Mouse (Mus musculus) midbrain, embryonic 14.5 days (tissue): ENCODE data around the gene Ube2g2. TPM values are rescaled to one million over a fixed set of nuclear protein-coding genes. Genes with fewer than 3 reads are reported as not detected.

Experiments used
- ATAC-seq: fragments of 200-750 bp; cut with Nextera tagmentation; 2 replicates; pipeline ENCODE4 v1.8.0; 2017; ENCODE audit warnings: moderate number of reproducible peaks, moderate library complexity; ENCODE audit not compliant: low FRiP score, low TSS enrichment
- DNase-seq: peaks from one replicate; pipeline ENCODE4 v3.0.0-alpha.2; 2015
- H3K27ac ChIP-seq: fragments of 300-500 bp; sonication (generic); replicated peaks from 2 replicates; pipeline ENCODE4 v1.5.1; 2014; ENCODE audit warnings: mild to moderate bottlenecking, low read depth, low read length, moderate library complexity
- H3K27me3 ChIP-seq: fragments of 300-500 bp; sonication (generic); 2 replicates; pipeline ENCODE4 v1.6.1; 2014; ENCODE audit warnings: low read length, control low read depth, mixed read lengths; ENCODE audit not compliant: control insufficient read depth, insufficient read depth
- H3K36me3 ChIP-seq: fragments of 300-500 bp; sonication (generic); 2 replicates; pipeline ENCODE4 v1.6.1; 2014; ENCODE audit warnings: low read length, control low read depth; ENCODE audit not compliant: control insufficient read depth, insufficient read depth
- H3K4me1 ChIP-seq: fragments of 300-500 bp; sonication (generic); 2 replicates; pipeline ENCODE4 v1.6.1; 2014; ENCODE audit warnings: mild to moderate bottlenecking, antibody characterized with exemption, low read length, control low read depth; ENCODE audit not compliant: control insufficient read depth, insufficient read depth
- H3K4me2 ChIP-seq: fragments of 300-500 bp; sonication (generic); 2 replicates; pipeline ENCODE4 v1.6.1; 2014; ENCODE audit warnings: mild to moderate bottlenecking, low read length, moderate library complexity
- H3K4me3 ChIP-seq: fragments of 300-500 bp; sonication (generic); replicated peaks from 2 replicates; pipeline ENCODE4 v1.5.1; 2014; ENCODE audit warnings: low read depth, low read length
- H3K9ac ChIP-seq: fragments of 300-500 bp; sonication (generic); replicated peaks from 2 replicates; pipeline ENCODE4 v1.6.1; 2014; ENCODE audit warnings: mild to moderate bottlenecking, low read length, moderate library complexity
- H3K9me3 ChIP-seq: fragments of 300-500 bp; sonication (generic); 2 replicates; pipeline ENCODE4 v1.6.1; 2016; ENCODE audit warnings: low read length, control low read depth, mixed read lengths; ENCODE audit not compliant: control insufficient read depth
- WGBS: fragments of 180-500 bp; shearing (Covaris S2); extraction: QIAGEN DNeasy Blood & Tissue Kit; methylation state at CpG from one replicate; pipeline ENCODE4 v1.1.7; 2014; 5-methylcytosine and 5-hydroxymethylcytosine counted together
- polyA plus RNA-seq: library from polyadenylated mRNA; unstranded; fragments of >200 nt; fragmentation: Nextera tagmentation; extraction: Ambion mirVana; gene quantifications from 2 replicates; pipeline ENCODE4 v1.2.1, GENCODE M21; 2014

Gene Ube2g2
- polyA plus RNA-seq, 1 experiment from 2014 or later, result 55.6 TPM

- Histone ChIP-seq H3K9ac (no peak overlapping the region), H3K27me3 (no peaks in the 10 kb centered on the region), H3K4me1 (no peaks in the 10 kb centered on the region), H3K36me3 (peaks cover 57% of the 10 kb centered on the region), H3K4me2 (no peak overlapping the region), H3K27ac (no peak overlapping the region), H3K9me3 (no peaks in the 10 kb centered on the region), H3K4me3 (no peak overlapping the region)
- DNase-seq (no peak), ATAC-seq (no peak)
- 93% methylated on average over 5 of the region's 5 CpGs for WGBS
These were observed 23.5 kb downstream of the Ube2g2 start for GRCm38 (mm10) chr10:77645571-77645970.

- no peaks in the 10 kb centered on the region for H3K27me3 ChIP-seq
- no peak overlapping the region for H3K4me2 ChIP-seq
- no peaks in the 10 kb centered on the region for H3K4me1 ChIP-seq
- 72% methylated on average over 1 of the region's 1 CpGs for WGBS
- peaks cover 41% of the 10 kb centered on the region for H3K36me3 ChIP-seq
- ATAC-seq (no peak), DNase-seq (no peak)
- H3K9me3 ChIP-seq, result no peaks in the 10 kb centered on the region
- no peak overlapping the region for H3K4me3 ChIP-seq
- H3K27ac ChIP-seq, result no peak overlapping the region
- no peak overlapping the region for H3K9ac ChIP-seq
These were observed 25.4 kb downstream of the Ube2g2 start for GRCm38 (mm10) chr10:77647461-77647860.

DNA sequence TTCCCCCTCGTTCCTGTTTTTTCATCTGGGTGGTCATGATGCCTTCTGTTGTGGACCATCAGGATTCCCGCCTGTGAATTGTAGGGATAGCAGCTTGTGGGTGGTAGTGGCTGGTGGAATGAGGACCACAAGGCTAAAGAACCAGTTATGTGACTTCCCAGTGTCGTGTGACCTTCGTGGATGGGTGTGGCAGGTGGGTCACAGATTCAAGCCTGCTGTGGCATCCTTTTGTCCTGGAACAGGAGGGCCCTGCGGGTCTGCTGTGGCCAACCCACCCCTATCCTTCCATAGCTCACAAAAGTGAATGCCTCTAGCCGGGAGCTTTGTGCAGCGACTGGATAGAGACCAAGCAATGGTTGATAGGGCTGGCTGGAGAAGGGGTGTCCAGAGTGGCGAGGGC is 25.8 kb downstream of the Ube2g2 start:
- Histone ChIP-seq H3K4me3 (no peak overlapping the region), H3K27ac (no peak overlapping the region), H3K9me3 (no peaks in the 10 kb centered on the region), H3K4me2 (no peak overlapping the region), H3K4me1 (no peaks in the 10 kb centered on the region), H3K27me3 (no peaks in the 10 kb centered on the region), H3K36me3 (peaks cover 38% of the 10 kb centered on the region), H3K9ac (no peak overlapping the region)
- 85% methylated on average over 8 of the region's 8 CpGs for WGBS
- ATAC-seq, result no peak
- no peak for DNase-seq

GRCm38 (mm10) chr10:77652046-77652445 is 30.0 kb downstream of the Ube2g2 start:
- Histone ChIP-seq H3K9me3 (no peaks in the 10 kb centered on the region), H3K4me2 (no peak overlapping the region), H3K27ac (no peak overlapping the region), H3K27me3 (no peaks in the 10 kb centered on the region), H3K9ac (no peak overlapping the region), H3K4me1 (no peaks in the 10 kb centered on the region), H3K4me3 (no peak overlapping the region), H3K36me3 (no peaks in the 10 kb centered on the region)
- ATAC-seq, result no peak
- no peak for DNase-seq
- 89% methylated on average over 9 of the region's 9 CpGs for WGBS

DNA sequence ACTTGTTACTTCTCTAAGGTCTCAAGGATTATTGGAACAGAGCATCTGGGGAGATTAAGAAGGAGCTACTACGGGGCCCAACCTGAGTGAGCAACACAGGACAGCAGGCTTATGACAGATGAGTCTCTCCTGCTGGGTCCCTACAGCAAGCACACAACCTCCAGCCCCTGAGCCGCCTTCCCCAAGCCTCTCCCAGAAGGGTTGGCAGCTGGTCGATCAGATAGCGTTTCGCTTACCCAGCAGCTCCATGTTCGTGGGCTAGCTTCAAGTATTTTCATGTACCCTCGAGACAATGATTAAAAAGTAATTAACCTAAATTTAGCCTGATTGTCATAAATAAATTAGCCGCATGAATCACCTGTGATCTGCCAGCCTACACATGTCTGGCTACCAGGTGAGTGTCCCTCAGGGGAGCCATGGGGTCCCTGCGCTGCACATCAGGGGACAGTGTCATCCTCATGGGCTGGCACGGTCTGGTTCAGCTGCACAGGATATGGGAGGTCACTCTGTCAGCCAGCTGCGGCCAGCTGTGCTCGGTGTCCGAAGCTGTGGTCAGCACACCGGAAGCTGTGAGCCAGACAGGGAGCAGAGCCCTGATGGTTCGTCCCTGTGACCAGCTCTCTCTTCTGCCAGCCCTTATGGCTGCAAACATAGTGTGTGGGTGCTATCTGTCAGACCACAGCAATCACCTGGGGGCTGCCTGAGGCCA is 36.4 kb downstream of the Ube2g2 start:
- Histone ChIP-seq H3K4me2 (no peak overlapping the region), H3K9me3 (no peaks in the 10 kb centered on the region), H3K27me3 (no peaks in the 10 kb centered on the region), H3K4me1 (no peaks in the 10 kb centered on the region), H3K9ac (no peak overlapping the region), H3K4me3 (no peak overlapping the region), H3K36me3 (no peaks in the 10 kb centered on the region), H3K27ac (no peak overlapping the region)
- 78% methylated on average over 15 of the region's 15 CpGs for WGBS
- no peak for ATAC-seq
- DNase-seq, result no peak

- DNase-seq, result no peak
- no peaks in the 10 kb centered on the region for H3K36me3 ChIP-seq
- no peak for ATAC-seq
- no peak overlapping the region for H3K4me3 ChIP-seq
- 58% methylated on average over 43 of the region's 43 CpGs for WGBS
- no peaks in the 10 kb centered on the region for H3K9me3 ChIP-seq
- H3K4me2 ChIP-seq, result no peak overlapping the region
- no peak overlapping the region for H3K9ac ChIP-seq
- H3K27ac ChIP-seq, result no peak overlapping the region
- no peaks in the 10 kb centered on the region for H3K27me3 ChIP-seq
- no peaks in the 10 kb centered on the region for H3K4me1 ChIP-seq
These were observed 42.0 kb downstream of the Ube2g2 start for GRCm38 (mm10) chr10:77663949-77664665.

- Histone ChIP-seq H3K27ac (no peak overlapping the region), H3K36me3 (no peaks in the 10 kb centered on the region), H3K4me1 (no peaks in the 10 kb centered on the region), H3K4me3 (no peak overlapping the region), H3K9ac (no peak overlapping the region), H3K4me2 (no peak overlapping the region), H3K27me3 (no peaks in the 10 kb centered on the region), H3K9me3 (no peaks in the 10 kb centered on the region)
- no peak for DNase-seq
- no peak for ATAC-seq
- WGBS, result 88% methylated on average over 8 of the region's 8 CpGs
These were observed 44.3 kb downstream of the Ube2g2 start for GRCm38 (mm10) chr10:77666342-77666741.

GRCm38 (mm10) chr10:77667402-77667801 is 45.3 kb downstream of the Ube2g2 start:
- no peaks in the 10 kb centered on the region for H3K36me3 ChIP-seq
- no peaks in the 10 kb centered on the region for H3K9me3 ChIP-seq
- no peak overlapping the region for H3K9ac ChIP-seq
- 82% methylated on average over 4 of the region's 4 CpGs for WGBS
- no peak overlapping the region for H3K4me3 ChIP-seq
- H3K4me2 ChIP-seq, result no peak overlapping the region
- H3K4me1 ChIP-seq, result no peaks in the 10 kb centered on the region
- no peaks in the 10 kb centered on the region for H3K27me3 ChIP-seq
- H3K27ac ChIP-seq, result no peak overlapping the region
- ATAC-seq (no peak), DNase-seq (no peak)

DNA sequence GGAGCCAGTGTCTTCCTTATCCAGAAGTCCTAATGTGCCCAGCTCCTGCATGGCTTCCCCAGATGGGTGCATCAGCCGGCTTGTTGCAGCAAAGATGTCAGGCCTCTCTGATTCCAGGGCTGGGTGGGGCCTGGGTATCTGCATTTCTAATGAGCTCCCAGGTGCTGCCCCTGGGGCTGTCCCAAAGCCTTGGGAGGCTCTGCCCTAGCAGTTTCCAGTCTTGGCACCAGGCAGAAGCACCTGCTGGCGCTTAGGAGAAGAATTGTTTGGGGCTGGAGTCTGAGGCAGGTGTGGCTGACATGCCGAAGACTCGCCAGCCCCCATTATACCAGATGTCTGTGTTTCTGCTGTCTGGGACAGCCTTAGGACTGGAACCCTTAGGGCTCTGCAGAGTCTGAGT is 48.6 kb downstream of the Ube2g2 start:
- DNase-seq (no peak), ATAC-seq (no peak)
- H3K4me3 ChIP-seq, result no peak overlapping the region
- no peaks in the 10 kb centered on the region for H3K36me3 ChIP-seq
- H3K9me3 ChIP-seq, result no peaks in the 10 kb centered on the region
- 79% methylated on average over 4 of the region's 4 CpGs for WGBS
- no peak overlapping the region for H3K4me2 ChIP-seq
- no peaks in the 10 kb centered on the region for H3K4me1 ChIP-seq
- no peak overlapping the region for H3K9ac ChIP-seq
- no peak overlapping the region for H3K27ac ChIP-seq
- H3K27me3 ChIP-seq, result no peaks in the 10 kb centered on the region; the same call in 1 of the 2 replicates
